Mouse (Mus musculus): ENCODE measurements around the gene Spsb4. TPM values are rescaled to one million over a fixed set of nuclear protein-coding genes. Genes with fewer than 3 reads are reported as not detected.

Spsb4 gene
- polyA plus RNA-seq, 1 experiment: 0.43 TPM

DNA sequence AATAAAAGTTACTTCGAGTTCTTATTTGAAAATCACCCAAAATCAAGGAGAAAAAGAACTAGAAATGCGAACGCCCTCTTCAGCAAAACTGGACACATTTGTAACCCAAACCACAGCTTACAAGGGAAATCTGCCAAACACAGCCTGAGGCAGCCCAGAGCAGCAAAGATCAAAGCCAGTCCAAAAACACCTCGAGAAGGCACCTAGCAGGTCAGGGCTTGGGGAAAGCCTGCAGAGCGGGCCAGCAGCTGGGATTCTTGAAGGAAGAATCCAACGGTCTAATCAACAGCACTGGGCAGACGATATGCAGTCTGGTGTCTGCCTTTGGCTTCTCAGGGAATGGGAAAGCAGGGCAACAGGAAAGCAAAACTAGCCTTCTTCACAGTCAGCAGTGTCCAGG is 16.6 kb downstream of the Spsb4 start:
- H3K36me3 ChIP-seq (ENCODE audit: control insufficient read depth, insufficient read depth, low read length): no peaks in the 10 kb centered on the region
- DNase-seq: no peak
- whole genome bisulfite sequencing: 68% methylated on average over 7 of the region's 7 CpGs

DNA sequence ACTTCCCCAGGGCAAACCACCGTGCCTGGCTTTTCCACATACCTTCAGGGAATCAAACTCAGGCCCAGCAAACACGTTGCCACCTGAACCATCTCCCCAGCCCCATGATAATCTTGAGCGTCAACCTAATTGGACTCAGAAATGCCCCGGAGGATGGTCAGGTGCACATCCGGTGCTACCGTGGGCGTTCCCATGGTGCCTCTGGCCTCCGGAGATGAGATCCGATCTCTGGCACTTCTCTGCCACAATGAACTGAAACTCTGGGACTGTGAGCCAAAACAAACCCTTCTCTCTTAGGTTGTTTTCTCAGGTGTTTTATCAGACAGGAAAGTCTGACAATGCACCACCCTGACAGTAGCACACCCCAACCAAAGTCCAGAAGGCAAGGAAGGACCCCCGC is 17.2 kb downstream of the Spsb4 start:
- Histone ChIP-seq H3K27me3 (ENCODE audit: control insufficient read depth, insufficient read depth, low read length) (no peaks in the 10 kb centered on the region), H3K4me3 (ENCODE audit: control insufficient read depth, insufficient read depth, low read length) (no peak overlapping the region), H3K27ac (ENCODE audit: control insufficient read depth, insufficient read depth, low read length) (no peak overlapping the region), H3K36me3 (ENCODE audit: control insufficient read depth, insufficient read depth, low read length) (no peaks in the 10 kb centered on the region), H3K4me1 (replicated peaks; ENCODE audit: control insufficient read depth, insufficient read depth, low read length) (no peaks in the 10 kb centered on the region)
- TF ChIP-seq POLR2A (IDR thresholded peaks at IDR 0.05; ENCODE audit: control insufficient read depth, extremely low read depth, insufficient read depth, low read length, poor library complexity): no peak
- TF ChIP-seq CTCF (IDR thresholded peaks at IDR 0.05; ENCODE audit: borderline replicate concordance, control insufficient read depth, extremely low read depth, insufficient read depth, low read length, poor library complexity): no peak
- no peak for DNase-seq
- WGBS: 93% methylated on average over 10 of the region's 10 CpGs

More for the DNA sequence above, 16.6 kb downstream of the Spsb4 start:
- TF ChIP-seq POLR2A (IDR thresholded peaks at IDR 0.05; ENCODE audit: control insufficient read depth, extremely low read depth, insufficient read depth, low read length, poor library complexity) (no peak), CTCF (IDR thresholded peaks at IDR 0.05; ENCODE audit: borderline replicate concordance, control insufficient read depth, extremely low read depth, insufficient read depth, low read length, poor library complexity) (no peak)
- Histone ChIP-seq H3K27me3 (ENCODE audit: control insufficient read depth, insufficient read depth, low read length) (no peaks in the 10 kb centered on the region), H3K4me1 (replicated peaks; ENCODE audit: control insufficient read depth, insufficient read depth, low read length) (no peaks in the 10 kb centered on the region), H3K4me3 (ENCODE audit: control insufficient read depth, insufficient read depth, low read length) (no peak overlapping the region), H3K27ac (ENCODE audit: control insufficient read depth, insufficient read depth, low read length) (no peak overlapping the region)

DNA sequence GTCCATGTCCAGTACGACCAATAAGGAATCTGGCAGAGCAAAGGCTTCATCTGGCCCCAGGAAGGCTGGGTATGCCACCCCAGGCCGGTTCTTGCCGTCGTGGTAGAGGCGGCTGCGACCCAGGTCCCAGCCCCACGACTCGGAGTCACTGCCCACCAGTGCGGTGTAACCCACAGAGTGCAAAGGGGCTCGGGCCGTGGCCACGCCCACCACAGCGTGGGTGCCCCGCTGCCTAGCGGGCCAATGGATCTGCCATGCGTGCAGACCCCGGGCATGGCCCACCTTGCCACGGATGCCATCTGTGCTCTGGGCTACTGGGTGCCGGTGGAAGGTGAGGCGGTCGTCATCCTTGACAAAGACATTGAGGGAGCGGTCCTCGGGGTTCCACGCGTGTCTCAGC is 22.9 kb downstream of the Spsb4 start:
- H3K27me3 ChIP-seq (ENCODE audit: control insufficient read depth, insufficient read depth, low read length): no peaks in the 10 kb centered on the region
- H3K4me1 ChIP-seq (replicated peaks; ENCODE audit: control insufficient read depth, insufficient read depth, low read length): no peaks in the 10 kb centered on the region
- H3K4me3 ChIP-seq (ENCODE audit: control insufficient read depth, insufficient read depth, low read length): no peak overlapping the region
- no peak overlapping the region for H3K27ac ChIP-seq (ENCODE audit: control insufficient read depth, insufficient read depth, low read length)
- WGBS: 96% methylated on average over 25 of the region's 25 CpGs
- TF ChIP-seq CTCF (IDR thresholded peaks at IDR 0.05; ENCODE audit: borderline replicate concordance, control insufficient read depth, extremely low read depth, insufficient read depth, low read length, poor library complexity) (no peak), POLR2A (IDR thresholded peaks at IDR 0.05; ENCODE audit: control insufficient read depth, extremely low read depth, insufficient read depth, low read length, poor library complexity) (no peak)
- DNase-seq: no peak
- no peaks in the 10 kb centered on the region for H3K36me3 ChIP-seq (ENCODE audit: control insufficient read depth, insufficient read depth, low read length)

DNA sequence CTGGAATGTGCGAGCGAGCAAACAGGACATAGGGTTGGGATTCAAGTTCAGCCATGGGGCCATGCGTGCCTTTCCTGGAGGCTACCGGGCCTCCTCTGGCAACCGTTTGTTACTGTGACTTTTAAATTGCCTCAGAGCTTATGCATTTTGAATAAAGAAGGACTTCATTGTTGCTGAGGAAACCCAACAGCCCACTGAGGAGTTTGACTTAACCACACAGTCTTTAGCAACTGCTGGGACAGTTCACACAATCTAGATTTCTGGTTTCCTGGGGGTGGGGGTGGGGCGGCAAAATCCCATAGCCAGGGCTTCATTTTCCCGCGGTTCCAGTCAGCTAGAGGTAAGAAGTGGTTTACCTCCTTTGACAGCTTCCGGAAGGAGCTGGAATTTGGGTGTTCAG is 23.9 kb downstream of the Spsb4 start:
- H3K4me3 ChIP-seq (ENCODE audit: control insufficient read depth, insufficient read depth, low read length): no peak overlapping the region
- TF ChIP-seq POLR2A (IDR thresholded peaks at IDR 0.05; ENCODE audit: control insufficient read depth, extremely low read depth, insufficient read depth, low read length, poor library complexity): no peak
- no peak for TF ChIP-seq CTCF (IDR thresholded peaks at IDR 0.05; ENCODE audit: borderline replicate concordance, control insufficient read depth, extremely low read depth, insufficient read depth, low read length, poor library complexity)
- H3K27ac ChIP-seq (ENCODE audit: control insufficient read depth, insufficient read depth, low read length): no peak overlapping the region
- no peaks in the 10 kb centered on the region for H3K27me3 ChIP-seq (ENCODE audit: control insufficient read depth, insufficient read depth, low read length)
- WGBS: 74% methylated on average over 9 of the region's 9 CpGs
- no peaks in the 10 kb centered on the region for H3K4me1 ChIP-seq (replicated peaks; ENCODE audit: control insufficient read depth, insufficient read depth, low read length)
- no peak for DNase-seq
- no peaks in the 10 kb centered on the region for H3K36me3 ChIP-seq (ENCODE audit: control insufficient read depth, insufficient read depth, low read length)

DNA sequence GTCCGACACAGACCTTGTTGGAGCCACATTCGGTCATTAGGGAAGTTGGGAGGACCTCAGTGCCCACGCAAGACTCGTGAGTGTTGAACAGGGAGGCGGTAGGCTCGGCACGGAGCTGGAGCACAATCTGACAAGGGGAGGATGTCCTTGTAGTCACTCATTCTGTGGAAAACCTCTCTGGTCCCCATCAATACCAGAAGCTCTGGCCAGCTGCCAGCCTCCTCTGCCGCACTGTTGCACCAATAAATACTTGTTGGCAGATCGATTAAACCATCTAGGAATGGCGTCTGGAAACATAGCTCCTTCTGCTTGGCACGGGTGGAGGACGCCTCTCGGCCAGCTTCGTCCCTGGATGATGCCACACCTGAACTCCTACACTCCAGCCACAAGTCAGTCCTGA is 27.5 kb downstream of the Spsb4 start:
- Histone ChIP-seq H3K27ac (ENCODE audit: control insufficient read depth, insufficient read depth, low read length) (no peak overlapping the region), H3K4me1 (replicated peaks; ENCODE audit: control insufficient read depth, insufficient read depth, low read length) (no peaks in the 10 kb centered on the region), H3K4me3 (ENCODE audit: control insufficient read depth, insufficient read depth, low read length) (no peak overlapping the region), H3K36me3 (ENCODE audit: control insufficient read depth, insufficient read depth, low read length) (no peaks in the 10 kb centered on the region), H3K27me3 (ENCODE audit: control insufficient read depth, insufficient read depth, low read length) (no peaks in the 10 kb centered on the region)
- WGBS: 94% methylated on average over 14 of the region's 14 CpGs
- TF ChIP-seq POLR2A (IDR thresholded peaks at IDR 0.05; ENCODE audit: control insufficient read depth, extremely low read depth, insufficient read depth, low read length, poor library complexity) (no peak), CTCF (IDR thresholded peaks at IDR 0.05; ENCODE audit: borderline replicate concordance, control insufficient read depth, extremely low read depth, insufficient read depth, low read length, poor library complexity) (no peak)
- no peak for DNase-seq

DNA sequence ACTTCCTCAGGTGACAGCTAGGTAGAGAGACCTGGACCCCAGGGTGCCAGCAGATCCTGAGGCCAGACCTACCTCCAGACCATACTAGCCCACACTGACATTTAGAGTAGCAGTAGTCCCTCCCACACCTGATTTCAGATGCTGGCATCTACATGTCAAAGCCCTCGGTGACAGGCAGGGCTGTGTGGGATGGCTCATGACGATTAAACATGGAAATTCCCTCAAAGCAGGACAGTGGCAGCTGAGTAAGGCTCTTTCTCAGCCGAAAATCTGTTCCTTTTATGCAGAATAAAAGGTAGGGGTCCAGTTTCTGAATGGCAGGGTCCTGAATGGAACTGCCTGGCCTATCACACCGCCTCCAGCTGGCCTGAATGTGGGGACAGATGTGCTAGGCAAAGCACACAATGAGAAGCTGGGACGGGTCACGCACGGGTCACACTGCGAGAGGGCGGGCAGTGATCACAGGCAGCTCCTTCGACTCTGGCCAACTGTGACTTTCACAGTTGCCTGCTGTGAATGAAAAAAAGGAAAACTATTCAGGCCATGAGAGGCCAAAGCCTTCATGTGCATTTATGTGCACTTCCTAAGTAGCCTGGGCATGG is 29.2 kb downstream of the Spsb4 start:
- Histone ChIP-seq H3K36me3 (ENCODE audit: control insufficient read depth, insufficient read depth, low read length) (no peaks in the 10 kb centered on the region), H3K27me3 (ENCODE audit: control insufficient read depth, insufficient read depth, low read length) (no peaks in the 10 kb centered on the region), H3K27ac (ENCODE audit: control insufficient read depth, insufficient read depth, low read length) (no peak overlapping the region), H3K4me3 (ENCODE audit: control insufficient read depth, insufficient read depth, low read length) (no peak overlapping the region), H3K4me1 (replicated peaks; ENCODE audit: control insufficient read depth, insufficient read depth, low read length) (no peaks in the 10 kb centered on the region)
- DNase-seq: no peak
- WGBS: 84% methylated on average over 10 of the region's 10 CpGs
- TF ChIP-seq CTCF (IDR thresholded peaks at IDR 0.05; ENCODE audit: borderline replicate concordance, control insufficient read depth, extremely low read depth, insufficient read depth, low read length, poor library complexity) (no peak), POLR2A (IDR thresholded peaks at IDR 0.05; ENCODE audit: control insufficient read depth, extremely low read depth, insufficient read depth, low read length, poor library complexity) (no peak)
